Mouse (Mus musculus): ENCODE data around the gene Tnip1. TPM values are rescaled to one million over a fixed set of nuclear protein-coding genes. Genes with fewer than 3 reads are reported as not detected.

Gene Tnip1
- total and polyA plus RNA-seq, 3 experiments = 8.1 to 19.7 TPM; not detected in 1

- Histone ChIP-seq H3K4me3 (ENCODE audit: control insufficient read depth in 1 of 2, insufficient read depth in 1 of 2, low read depth in 2 of 2, low read length in 2 of 2) (no peak overlapping the region; a peak in 1 of 4 replicates), H3K27me3 (ENCODE audit: control insufficient read depth in 1 of 2, insufficient read depth in 2 of 2, low read length in 2 of 2) (no peaks in the 10 kb centered on the region), H3K9me3 (replicated peaks; ENCODE audit: insufficient read depth, low read length) (no peaks in the 10 kb centered on the region), H3K79me2 (ENCODE audit: control insufficient read depth, insufficient read depth, low read length, poor library complexity) (peaks cover 9% of the 10 kb centered on the region), H3K36me3 (ENCODE audit: control insufficient read depth in 1 of 2, insufficient read depth in 2 of 2, low read length in 2 of 2) (peaks cover 0 to 9% of the 10 kb centered on the region in 2 experiments; a peak in 2 of 4 replicates), H3K4me1 (ENCODE audit: control insufficient read depth in 1 of 2, insufficient read depth in 2 of 2, low read length in 2 of 2) (peaks cover 0 to 15% of the 10 kb centered on the region in 2 experiments; a peak in 2 of 4 replicates), H3K9ac (ENCODE audit: control insufficient read depth, low read depth, low read length, poor library complexity, severe bottlenecking) (no peak overlapping the region), H3K27ac (ENCODE audit: control insufficient read depth, low read depth, low read length) (peak overlapping the region; percentile 10; the same call in 1 of the 2 replicates)
- no peak for DNase-seq (ENCODE audit: low read depth, low spot score)
- TF ChIP-seq ELF1 (IDR thresholded peaks at IDR 0.05; ENCODE audit: low read depth, low read length) (no peak), POLR2AphosphoS5 (IDR thresholded peaks at IDR 0.05; ENCODE audit: borderline replicate concordance, low read depth, low read length) (no peak), TAL1 (IDR thresholded peaks at IDR 0.05; ENCODE audit: low read length) (no peak), GATA1 (IDR thresholded peaks at IDR 0.05; ENCODE audit: low read depth, low read length) (no peak), E2F4 (IDR thresholded peaks at IDR 0.05; ENCODE audit: borderline replicate concordance, low read depth, low read length) (no peak), KAT2A (conservative IDR thresholded peaks at IDR 0.05; ENCODE audit: low read depth, low read length) (no peak), RAD21 (IDR thresholded peaks at IDR 0.05; ENCODE audit: low read depth, low read length) (no peak), NELFE (IDR thresholded peaks at IDR 0.05; ENCODE audit: low read depth, low read length) (no peak), MXI1 (IDR thresholded peaks at IDR 0.05; ENCODE audit: low read depth, low read length) (no peak), CHD2 (IDR thresholded peaks at IDR 0.05; ENCODE audit: low read length) (no peak), MYB (IDR thresholded peaks at IDR 0.05; ENCODE audit: low read depth, low read length) (no peak), GABPA (IDR thresholded peaks at IDR 0.05; ENCODE audit: low read depth, low read length) (no peak), TCF12 (IDR thresholded peaks at IDR 0.05; ENCODE audit: low read depth, low read length) (no peak), ZNF384 (IDR thresholded peaks at IDR 0.05; ENCODE audit: low read depth, low read length) (no peak), USF2 (IDR thresholded peaks at IDR 0.05; ENCODE audit: borderline replicate concordance in 1 of 2, insufficient read depth in 1 of 2, low read depth in 1 of 2, low read length in 2 of 2) (no peak), HCFC1 (IDR thresholded peaks at IDR 0.05; ENCODE audit: low read depth, low read length) (no peak)
These were observed 101.0 kb downstream of the Tnip1 start for GRCm38 (mm10) chr11:54861471-54862420.

Other genes starting within 250 kb of the Tnip1 start
- 31.4 and 33.4 TPM in 2 replicates for gene Cdc42se2, start 175.2 kb downstream of the Tnip1 start, total RNA-seq (2012; rRNA removed)
- 10 to 100 TPM; 30.1 to 47.4 TPM for gene Cdc42se2, start 175.2 kb downstream of the Tnip1 start, polyA plus RNA-seq (2012; ENCODE audit: insufficient read depth in 1 of 2, insufficient read length in 2 of 2, low read depth in 1 of 2, low replicate concordance in 2 of 2, missing spikeins in 1 of 2)
- 12.3 and 12.7 TPM in 2 replicates for gene Lyrm7, start 102.0 kb downstream of the Tnip1 start, total RNA-seq (2012; rRNA removed)
- gene Lyrm7, start 102.0 kb downstream of the Tnip1 start, polyA plus RNA-seq (2012; ENCODE audit: insufficient read depth in 1 of 2, insufficient read length in 2 of 2, low read depth in 1 of 2, low replicate concordance in 2 of 2, missing spikeins in 1 of 2) = 100 to 1,000 TPM in 1 of 2 experiments, 10 to 100 TPM in 1; 20.9 to 188 TPM
- gene Hint1, start 96.5 kb downstream of the Tnip1 start, total RNA-seq (2012; rRNA removed) = 567 and 640 TPM in 2 replicates
- gene Hint1, start 96.5 kb downstream of the Tnip1 start, polyA plus RNA-seq (2012; ENCODE audit: insufficient read depth in 1 of 2, insufficient read length in 2 of 2, low read depth in 1 of 2, low replicate concordance in 2 of 2, missing spikeins in 1 of 2) = 1,000 to 10,000 TPM in 1 of 2 experiments, 100 to 1,000 TPM in 1; 529 to 2,790 TPM
- 0.12 TPM in 1 of 2 replicates, not detected in the other for gene Gpx3, start 60.5 kb downstream of the Tnip1 start, total RNA-seq (2012; rRNA removed)
- under 1 TPM in 1 of 2 experiments, not detected in 1; 0.15 TPM for gene Gpx3, start 60.5 kb downstream of the Tnip1 start, polyA plus RNA-seq (2012; ENCODE audit: insufficient read depth in 1 of 2, insufficient read length in 2 of 2, low read depth in 1 of 2, low replicate concordance in 2 of 2, missing spikeins in 1 of 2)
- gene Anxa6, start 70.5 kb upstream of the Tnip1 start, total RNA-seq (2012; rRNA removed) = 47.0 and 49.0 TPM in 2 replicates
- gene Anxa6, start 70.5 kb upstream of the Tnip1 start, polyA plus RNA-seq (2012; ENCODE audit: insufficient read depth in 1 of 2, insufficient read length in 2 of 2, low read depth in 1 of 2, low replicate concordance in 2 of 2, missing spikeins in 1 of 2) = 10 to 100 TPM in 1 of 2 experiments, not detected in 1; 49.4 TPM
- 0.31 and 0.72 TPM in 2 replicates for gene Ccdc69, start 115.2 kb upstream of the Tnip1 start, total RNA-seq (2012; rRNA removed)
- gene Ccdc69, start 115.2 kb upstream of the Tnip1 start, polyA plus RNA-seq (2012; ENCODE audit: insufficient read depth in 1 of 2, insufficient read length in 2 of 2, low read depth in 1 of 2, low replicate concordance in 2 of 2, missing spikeins in 1 of 2) = under 1 TPM in 1 of 2 experiments, not detected in 1; 0.42 TPM
- gene Gm2a, start 135.2 kb upstream of the Tnip1 start, total RNA-seq (2012; rRNA removed) = 0.19 and 0.42 TPM in 2 replicates
- under 1 TPM in 1 of 2 experiments, not detected in 1; 0.52 TPM for gene Gm2a, start 135.2 kb upstream of the Tnip1 start, polyA plus RNA-seq (2012; ENCODE audit: insufficient read depth in 1 of 2, insufficient read length in 2 of 2, low read depth in 1 of 2, low replicate concordance in 2 of 2, missing spikeins in 1 of 2)
- gene Slc36a3, start 188.8 kb upstream of the Tnip1 start, total RNA-seq (2012; rRNA removed) = 0.12 and 0.13 TPM in 2 replicates
- gene Slc36a3, start 188.8 kb upstream of the Tnip1 start, polyA plus RNA-seq (2012; ENCODE audit: insufficient read depth in 1 of 2, insufficient read length in 2 of 2, low read depth in 1 of 2, low replicate concordance in 2 of 2, missing spikeins in 1 of 2) = under 1 TPM in 1 of 2 experiments, not detected in 1; 0.15 TPM
- not detected in 2 replicates for gene Slc36a2, start 222.2 kb upstream of the Tnip1 start, total RNA-seq (2012; rRNA removed)
- not detected for gene Slc36a2, start 222.2 kb upstream of the Tnip1 start, polyA plus RNA-seq (2012; ENCODE audit: insufficient read depth in 1 of 2, insufficient read length in 2 of 2, low read depth in 1 of 2, low replicate concordance in 2 of 2, missing spikeins in 1 of 2)
- 2.8 and 3.1 TPM in 2 replicates for gene Slc36a1, start 241.4 kb upstream of the Tnip1 start, total RNA-seq (2012; rRNA removed)
- 1 to 10 TPM in 1 of 2 experiments, not detected in 1; 5.2 TPM for gene Slc36a1, start 241.4 kb upstream of the Tnip1 start, polyA plus RNA-seq (2012; ENCODE audit: insufficient read depth in 1 of 2, insufficient read length in 2 of 2, low read depth in 1 of 2, low replicate concordance in 2 of 2, missing spikeins in 1 of 2)